Mouse (Mus musculus) embryonic fibroblast, embryonic 13.5 days (primary cell): Measurements from ENCODE around the gene Ddx43.
"Not testable (repeated sequence)": the region's sequence is repeated elsewhere in the genome, so short reads cannot be mapped to it uniquely, and the experiment has no call there.

Experiments used
- CTCF ChIP-seq: IDR thresholded peaks from 2 replicates; pipeline ENCODE4 v1.5.1; 2011; ENCODE audit warnings: mild to moderate bottlenecking, control low read depth, low read length, moderate library complexity, borderline replicate concordance; ENCODE audit not compliant: insufficient read depth
- POLR2A ChIP-seq: IDR thresholded peaks from 2 replicates; pipeline ENCODE4 v1.6.1; 2011; ENCODE audit warnings: low read depth, mild to moderate bottlenecking, control low read depth, low read length, moderate library complexity

GRCm38 (mm10) chr9:78349141-78349540 is 46.4 kb upstream of the Ddx43 start:
- not testable (repeated sequence) for TF ChIP-seq POLR2A, CTCF
